Mouse (Mus musculus) forebrain, embryonic 13.5 days (tissue): Measurements from ENCODE around the gene Gm10563. TPM values are rescaled to one million over a fixed set of nuclear protein-coding genes. Genes with fewer than 3 reads are reported as not detected.
"Not testable (repeated sequence)": the region's sequence is repeated elsewhere in the genome, so short reads cannot be mapped to it uniquely, and the experiment has no call there.

ENCODE experiments used
- ATAC-seq: fragments of 200-750 bp; cut with Nextera tagmentation; 2 replicates; pipeline ENCODE4 v1.8.0; 2017
- H3K27ac ChIP-seq: fragments of 300-500 bp; sonication (generic); 2 replicates; pipeline ENCODE4 v1.5.1; 2015; ENCODE audit warnings: inconsistent platforms, mild to moderate bottlenecking, moderate library complexity
- H3K27me3 ChIP-seq: fragments of 300-500 bp; sonication (generic); 2 replicates; pipeline ENCODE4 v1.6.1; 2015; ENCODE audit warnings: mild to moderate bottlenecking, inconsistent platforms
- H3K36me3 ChIP-seq: fragments of 300-500 bp; sonication (generic); 2 replicates; pipeline ENCODE4 v1.6.1; 2015; ENCODE audit warnings: mild to moderate bottlenecking, inconsistent platforms; ENCODE audit not compliant: poor library complexity, severe bottlenecking
- H3K4me1 ChIP-seq: fragments of 300-500 bp; sonication (generic); 2 replicates; pipeline ENCODE4 v1.6.1; 2015; ENCODE audit warnings: inconsistent platforms
- H3K4me2 ChIP-seq: fragments of 300-500 bp; sonication (generic); 2 replicates; pipeline ENCODE4 v1.6.1; 2015; ENCODE audit warnings: inconsistent platforms, mild to moderate bottlenecking, moderate library complexity
- H3K4me3 ChIP-seq: fragments of 300-500 bp; sonication (generic); 2 replicates; pipeline ENCODE4 v1.5.1; 2015; ENCODE audit warnings: mild to moderate bottlenecking, inconsistent platforms
- H3K9ac ChIP-seq: fragments of 300-500 bp; sonication (generic); 2 replicates; pipeline ENCODE4 v1.6.1; 2015; ENCODE audit warnings: mild to moderate bottlenecking, inconsistent platforms
- H3K9me3 ChIP-seq: fragments of 300-500 bp; sonication (generic); replicated peaks from 2 replicates; pipeline ENCODE4 v1.6.1; 2016; ENCODE audit warnings: inconsistent platforms
- WGBS: fragments of 180-500 bp; shearing (Covaris S2); methylation state at CpG from one replicate; pipeline ENCODE4 v1.1.7; 2015; 5-methylcytosine and 5-hydroxymethylcytosine counted together
- polyA plus RNA-seq: library from polyadenylated mRNA; unstranded; fragments of >200 nt; fragmentation: Nextera tagmentation; extraction: Ambion mirVana; gene quantifications from 2 replicates; pipeline ENCODE4 v1.2.1, GENCODE M21; 2015

Gm10563 gene
- polyA plus RNA-seq, 1 experiment from 2014 or later = not detected

DNA sequence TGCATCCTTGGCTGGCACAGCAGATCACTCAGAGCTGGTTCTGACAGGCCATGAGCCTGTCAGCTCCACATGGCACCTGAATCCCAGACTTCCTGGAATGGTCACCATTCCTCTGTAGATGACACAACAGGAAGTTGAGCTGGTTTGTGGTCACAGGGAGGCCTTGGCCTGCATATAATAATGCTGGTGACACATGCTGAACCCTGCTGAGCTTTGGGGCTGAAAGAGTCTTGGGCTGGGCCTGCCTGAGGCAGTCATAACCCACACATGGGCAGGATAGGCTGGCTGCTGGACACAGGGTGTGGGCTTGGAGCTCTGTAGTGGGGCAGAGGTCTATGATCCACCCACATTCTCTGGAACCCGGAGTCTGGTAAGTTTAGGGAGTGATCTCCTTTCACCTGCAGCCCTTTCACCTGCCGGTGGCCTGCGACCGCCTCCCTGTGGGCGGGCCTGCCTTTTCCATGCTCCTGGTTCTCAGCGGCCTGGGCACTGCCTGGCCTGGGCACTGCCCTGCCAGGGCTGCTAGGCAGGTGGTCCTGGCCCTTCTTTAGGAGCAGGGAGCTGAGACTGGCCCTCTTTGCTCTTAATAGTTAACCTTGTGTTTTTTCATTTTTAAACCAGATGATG, 62.8 kb downstream of the Gm10563 start:
- H3K36me3 ChIP-seq = peaks cover 78% of the 10 kb centered on the region
- no peak overlapping the region for H3K9ac ChIP-seq

DNA sequence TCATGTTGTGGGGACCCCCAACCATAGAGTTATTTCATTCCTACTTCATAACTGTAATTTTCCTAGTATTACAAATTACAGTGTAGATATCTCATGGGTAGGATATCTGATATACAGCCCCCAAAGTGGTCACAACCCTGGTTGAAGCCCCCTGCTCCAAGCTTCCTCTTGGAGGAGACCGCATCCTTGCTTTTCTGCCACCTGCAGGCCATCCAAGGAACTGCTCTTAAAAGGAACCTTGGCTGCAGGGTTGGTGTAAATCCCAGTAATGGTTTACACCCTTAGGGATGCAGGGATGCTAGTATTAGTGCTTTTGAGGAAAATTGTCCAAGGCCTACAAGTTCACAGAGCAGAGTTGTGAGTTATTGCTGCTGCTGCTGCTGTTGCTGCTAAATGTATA, 64.8 kb downstream of the Gm10563 start:
- H3K4me1 ChIP-seq = no peaks in the 10 kb centered on the region
- no peaks in the 10 kb centered on the region for H3K9me3 ChIP-seq
- no peak overlapping the region for H3K4me2 ChIP-seq
- 21% methylated on average over 1 of the region's 1 CpGs for WGBS
- no peak overlapping the region for H3K9ac ChIP-seq
- peaks cover 67% of the 10 kb centered on the region for H3K36me3 ChIP-seq
- H3K27me3 ChIP-seq = no peaks in the 10 kb centered on the region
- H3K27ac ChIP-seq = no peak overlapping the region
- ATAC-seq = no peak
- H3K4me3 ChIP-seq = no peak overlapping the region

More for the DNA sequence above, 62.8 kb downstream of the Gm10563 start:
- no peak overlapping the region for H3K4me2 ChIP-seq
- WGBS = 88% methylated on average over 6 of the region's 6 CpGs
- no peaks in the 10 kb centered on the region for H3K27me3 ChIP-seq
- no peak for ATAC-seq
- H3K4me1 ChIP-seq = no peaks in the 10 kb centered on the region
- no peak overlapping the region for H3K4me3 ChIP-seq
- H3K9me3 ChIP-seq = no peaks in the 10 kb centered on the region
- no peak overlapping the region for H3K27ac ChIP-seq

DNA sequence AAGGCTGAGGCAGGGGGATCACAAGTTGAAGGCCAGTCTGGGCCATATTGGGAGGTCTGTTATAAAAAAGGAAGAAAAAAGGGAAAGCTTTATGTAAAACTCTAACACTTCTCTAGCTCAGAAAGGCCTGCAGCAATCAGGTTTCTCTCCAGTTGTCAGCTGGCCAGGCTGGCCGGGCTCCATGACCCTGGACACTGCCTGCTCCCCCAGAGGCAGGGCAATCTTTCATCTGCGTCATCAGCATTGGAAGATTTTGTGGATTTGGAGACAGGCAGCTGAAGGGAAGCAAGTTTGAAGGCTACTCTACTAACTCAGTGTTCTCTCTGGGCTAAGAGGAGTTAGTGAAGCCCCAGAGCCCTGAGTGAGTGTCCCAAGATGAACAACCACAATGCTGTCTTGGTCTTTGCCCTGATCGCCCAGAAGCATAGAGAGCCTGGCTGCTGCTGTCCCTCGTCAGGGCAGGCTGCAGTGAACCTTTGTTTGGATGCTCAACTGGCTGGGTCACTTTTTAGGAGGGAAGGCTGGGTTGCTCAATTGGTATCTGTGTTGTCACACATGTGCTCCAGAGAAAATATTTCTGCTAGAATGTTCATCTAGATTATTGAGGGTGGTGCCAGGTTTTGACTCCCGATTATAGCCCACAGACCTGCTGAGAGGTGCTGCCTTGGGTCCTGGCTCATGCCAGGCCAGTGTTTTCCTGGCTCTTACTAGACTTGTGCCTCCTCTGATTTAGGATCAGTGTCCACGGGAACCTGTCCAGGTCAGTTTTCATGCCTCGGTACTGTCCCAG, 66.7 kb downstream of the Gm10563 start:
- peaks cover 48% of the 10 kb centered on the region for H3K36me3 ChIP-seq
- H3K9me3 ChIP-seq = no peaks in the 10 kb centered on the region
- no peaks in the 10 kb centered on the region for H3K4me1 ChIP-seq
- H3K27me3 ChIP-seq = no peaks in the 10 kb centered on the region
- no peak overlapping the region for H3K27ac ChIP-seq
- H3K4me3 ChIP-seq = no peak overlapping the region
- 92% methylated on average over 7 of the region's 7 CpGs for WGBS
- ATAC-seq = no peak
- no peak overlapping the region for H3K9ac ChIP-seq
- no peak overlapping the region for H3K4me2 ChIP-seq

DNA sequence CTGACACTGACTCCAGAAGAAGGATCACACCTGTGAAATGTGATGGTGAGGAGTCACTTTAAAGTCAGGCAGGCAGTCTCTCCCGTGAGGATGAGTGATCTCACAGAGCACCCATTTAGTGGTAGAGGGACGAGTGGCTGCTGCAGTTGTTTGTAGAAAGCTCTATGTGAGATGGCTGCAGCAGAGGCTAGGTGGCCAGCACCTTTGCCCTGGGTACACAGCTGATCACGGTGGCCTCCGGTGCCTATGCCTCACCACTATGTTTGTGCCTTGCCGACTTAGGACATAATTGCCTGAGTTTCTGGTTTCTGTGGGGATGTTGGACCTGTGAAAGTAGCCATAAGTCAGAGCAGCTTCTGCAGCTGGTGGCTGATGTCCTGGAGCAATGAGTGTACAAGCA, 67.5 kb downstream of the Gm10563 start:
- H3K4me3 ChIP-seq = no peak overlapping the region
- WGBS = 90% methylated on average over 5 of the region's 5 CpGs
- no peak overlapping the region for H3K27ac ChIP-seq
- no peaks in the 10 kb centered on the region for H3K27me3 ChIP-seq
- peaks cover 40% of the 10 kb centered on the region for H3K36me3 ChIP-seq
- no peak overlapping the region for H3K9ac ChIP-seq
- H3K9me3 ChIP-seq = no peaks in the 10 kb centered on the region
- H3K4me2 ChIP-seq = no peak overlapping the region
- H3K4me1 ChIP-seq = no peaks in the 10 kb centered on the region
- no peak for ATAC-seq

DNA sequence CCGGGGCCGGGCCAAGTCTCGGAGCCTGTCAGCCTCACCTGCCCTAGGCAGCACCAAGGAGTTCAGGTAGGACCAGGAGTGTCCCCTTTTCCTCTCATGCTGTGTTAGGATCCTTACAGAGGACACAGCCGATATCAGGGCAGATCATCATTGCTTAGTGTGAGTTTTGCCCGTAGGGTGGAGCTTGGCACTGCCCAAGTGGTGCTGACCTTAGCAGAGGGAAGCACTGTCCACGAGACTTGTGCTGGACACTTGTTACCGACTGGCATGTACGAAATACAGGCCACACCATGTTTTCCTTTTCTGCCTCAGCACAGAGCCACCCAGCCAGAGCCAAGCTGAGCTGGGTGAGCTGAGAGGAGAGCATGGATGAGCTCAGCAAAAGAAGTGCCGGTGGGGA, 68.1 kb downstream of the Gm10563 start:
- Histone ChIP-seq H3K27me3 (no peaks in the 10 kb centered on the region), H3K4me1 (no peaks in the 10 kb centered on the region), H3K4me2 (no peak overlapping the region), H3K27ac (no peak overlapping the region), H3K9ac (no peak overlapping the region), H3K36me3 (peaks cover 36% of the 10 kb centered on the region), H3K4me3 (no peak overlapping the region), H3K9me3 (no peaks in the 10 kb centered on the region)
- no peak for ATAC-seq
- 95% methylated on average over 9 of the region's 9 CpGs for whole genome bisulfite sequencing

DNA sequence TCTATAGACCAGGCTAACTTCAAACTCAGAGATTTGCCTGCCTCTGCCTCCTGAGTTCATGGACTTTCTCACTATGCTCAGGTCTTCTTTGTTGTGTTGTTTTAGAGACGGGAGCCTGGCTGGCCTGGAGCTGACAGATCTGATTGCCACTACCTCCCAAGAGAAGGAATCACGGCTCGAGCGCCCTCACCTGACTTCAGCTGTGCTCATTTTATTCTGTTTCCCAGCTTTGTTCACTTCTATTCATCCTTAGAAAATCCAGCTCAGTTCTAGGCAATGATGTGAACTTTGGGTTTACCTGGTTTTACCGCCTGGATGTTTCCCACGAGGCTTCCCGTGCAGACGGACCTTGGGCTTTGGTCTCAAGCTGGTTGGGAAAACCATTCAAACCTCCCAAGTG, 69.7 kb downstream of the Gm10563 start:
- Histone ChIP-seq H3K9me3 (no peaks in the 10 kb centered on the region), H3K36me3 (peaks cover 30% of the 10 kb centered on the region), H3K4me1 (no peaks in the 10 kb centered on the region), H3K27ac (no peak overlapping the region), H3K4me3 (no peak overlapping the region), H3K4me2 (no peak overlapping the region), H3K9ac (no peak overlapping the region), H3K27me3 (no peaks in the 10 kb centered on the region)
- 87% methylated on average over 8 of the region's 8 CpGs for WGBS
- ATAC-seq = no peak

DNA sequence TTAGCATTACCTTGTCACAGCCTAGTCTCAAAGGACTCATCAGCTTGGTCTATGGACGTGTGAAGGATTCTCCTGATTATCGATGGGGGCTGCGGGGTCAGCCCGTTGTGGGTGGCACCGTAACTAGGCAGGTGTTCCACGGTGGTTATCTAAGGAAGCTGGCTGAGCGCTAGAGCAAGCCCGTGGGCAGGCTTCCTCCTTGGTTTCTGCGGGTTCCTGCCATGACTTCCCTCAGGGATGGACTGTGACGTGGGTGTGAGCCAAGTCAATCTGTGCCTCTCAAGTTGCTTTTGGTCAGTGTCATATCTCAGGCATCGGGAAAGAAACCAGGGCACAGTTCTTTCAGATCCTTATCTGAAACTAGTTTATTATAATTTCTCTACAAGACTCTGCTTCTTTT, 70.3 kb downstream of the Gm10563 start:
- Histone ChIP-seq H3K4me3 (no peak overlapping the region), H3K4me1 (no peaks in the 10 kb centered on the region), H3K36me3 (peaks cover 28% of the 10 kb centered on the region), H3K9me3 (no peaks in the 10 kb centered on the region), H3K4me2 (no peak overlapping the region), H3K27me3 (no peaks in the 10 kb centered on the region), H3K27ac (no peak overlapping the region), H3K9ac (no peak overlapping the region)
- ATAC-seq = no peak
- WGBS = 93% methylated on average over 11 of the region's 11 CpGs

DNA sequence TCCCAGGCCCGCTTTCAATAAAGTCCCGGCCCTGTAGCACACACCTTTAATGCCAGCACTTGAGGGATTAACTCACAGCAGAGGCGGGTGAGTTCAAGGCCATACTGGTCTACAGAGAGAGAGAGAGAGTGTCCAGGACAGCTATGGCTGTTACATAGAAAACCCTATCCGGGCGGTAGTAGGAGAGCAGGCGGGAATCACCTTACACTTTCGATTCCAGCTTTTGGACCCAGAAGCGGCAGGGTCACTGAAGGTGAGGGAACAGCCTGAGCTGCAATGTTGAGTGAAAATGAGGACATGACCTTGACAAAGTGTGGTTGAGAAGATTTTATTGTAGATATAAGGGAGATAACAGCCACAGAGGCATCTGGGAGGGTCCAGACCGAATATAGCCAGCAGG, 71.3 kb downstream of the Gm10563 start:
- ATAC-seq = no peak
- no peak overlapping the region for H3K4me3 ChIP-seq
- no peaks in the 10 kb centered on the region for H3K9me3 ChIP-seq
- H3K4me2 ChIP-seq = no peak overlapping the region
- H3K27ac ChIP-seq = no peak overlapping the region
- 95% methylated on average over 9 of the region's 9 CpGs for WGBS
- H3K27me3 ChIP-seq = no peaks in the 10 kb centered on the region
- H3K9ac ChIP-seq = no peak overlapping the region
- peaks cover 19% of the 10 kb centered on the region for H3K36me3 ChIP-seq
- H3K4me1 ChIP-seq = no peaks in the 10 kb centered on the region

DNA sequence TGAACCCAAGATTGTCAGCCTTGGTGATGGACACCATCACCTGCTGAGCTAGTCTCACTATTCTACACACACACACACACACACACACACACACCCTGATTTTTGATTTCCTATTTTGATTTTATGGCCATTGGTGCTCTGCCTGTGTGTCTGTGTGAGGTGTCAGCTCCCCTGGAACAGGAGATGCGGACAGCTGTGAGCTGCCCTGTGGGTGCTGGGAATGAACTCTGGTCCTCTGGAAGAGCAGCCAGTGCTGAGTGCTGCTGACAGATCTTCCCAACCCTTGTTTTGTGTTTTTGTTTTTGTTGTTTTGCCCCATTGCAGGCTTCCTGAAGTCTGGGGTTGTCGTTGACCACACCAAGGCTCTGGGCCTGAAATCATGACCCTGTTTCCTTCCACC, 72.1 kb downstream of the Gm10563 start:
- Histone ChIP-seq H3K36me3 (peaks cover 12% of the 10 kb centered on the region), H3K4me1 (no peaks in the 10 kb centered on the region), H3K9me3 (no peaks in the 10 kb centered on the region), H3K27ac (no peak overlapping the region), H3K27me3 (no peaks in the 10 kb centered on the region), H3K4me3 (no peak overlapping the region), H3K9ac (no peak overlapping the region), H3K4me2 (no peak overlapping the region)
- ATAC-seq = no peak
- WGBS = 98% methylated on average over 2 of the region's 2 CpGs

DNA sequence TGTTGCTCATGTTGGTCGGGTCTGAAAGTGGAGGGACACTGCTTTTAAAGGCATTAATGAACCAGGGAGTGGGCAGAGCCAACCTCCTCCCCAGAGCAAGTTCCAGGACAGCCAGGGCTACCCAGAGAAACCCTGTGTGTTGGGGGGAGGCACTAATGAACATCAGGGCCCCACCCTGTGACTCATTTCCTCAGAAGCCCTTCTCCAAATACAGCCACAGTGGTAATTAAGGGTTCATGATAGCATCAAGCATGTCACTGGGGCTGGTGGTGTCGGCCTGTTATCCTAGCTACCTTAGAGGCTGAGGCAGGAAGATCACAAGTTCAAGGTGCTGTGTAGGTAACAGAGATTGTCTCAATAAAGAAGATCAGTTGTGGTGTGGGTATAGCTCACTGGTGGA, 73.8 kb downstream of the Gm10563 start:
- no peak for ATAC-seq
- 78% methylated on average over 2 of the region's 2 CpGs for WGBS
- peaks cover 2% of the 10 kb centered on the region; the same call in 1 of the 2 replicates for H3K36me3 ChIP-seq
- H3K4me2 ChIP-seq = no peak overlapping the region
- H3K4me3 ChIP-seq = no peak overlapping the region
- peaks cover 2% of the 10 kb centered on the region; the same call in 1 of the 2 replicates for H3K4me1 ChIP-seq
- no peak overlapping the region for H3K27ac ChIP-seq
- H3K9me3 ChIP-seq = no peaks in the 10 kb centered on the region
- H3K9ac ChIP-seq = no peak overlapping the region
- H3K27me3 ChIP-seq = no peaks in the 10 kb centered on the region

DNA sequence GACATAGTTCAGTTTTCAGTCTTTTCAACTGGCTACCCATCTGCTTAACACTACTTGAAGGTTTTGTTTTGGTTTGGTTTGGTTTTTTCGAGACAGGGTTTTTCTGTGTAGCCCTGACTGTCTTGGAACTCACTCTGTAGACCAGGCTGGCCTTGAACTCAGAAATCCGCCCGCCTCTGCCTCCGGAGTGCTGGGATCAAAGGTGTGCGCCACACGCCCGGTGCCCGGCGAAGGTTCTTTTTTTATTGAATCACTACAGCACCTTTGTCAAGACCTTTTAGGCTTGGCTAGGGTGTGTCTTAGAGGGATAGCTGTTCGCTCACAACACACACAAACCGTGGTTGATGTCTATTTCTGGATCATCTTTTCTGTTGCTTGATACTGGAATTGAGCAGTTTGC, 74.9 kb downstream of the Gm10563 start:
- not testable (repeated sequence) for H3K9me3 ChIP-seq, H3K4me1 ChIP-seq, H3K9ac ChIP-seq, H3K27ac ChIP-seq, H3K36me3 ChIP-seq, H3K27me3 ChIP-seq, H3K4me2 ChIP-seq, H3K4me3 ChIP-seq, ATAC-seq
- WGBS = 94% methylated on average over 11 of the region's 11 CpGs

DNA sequence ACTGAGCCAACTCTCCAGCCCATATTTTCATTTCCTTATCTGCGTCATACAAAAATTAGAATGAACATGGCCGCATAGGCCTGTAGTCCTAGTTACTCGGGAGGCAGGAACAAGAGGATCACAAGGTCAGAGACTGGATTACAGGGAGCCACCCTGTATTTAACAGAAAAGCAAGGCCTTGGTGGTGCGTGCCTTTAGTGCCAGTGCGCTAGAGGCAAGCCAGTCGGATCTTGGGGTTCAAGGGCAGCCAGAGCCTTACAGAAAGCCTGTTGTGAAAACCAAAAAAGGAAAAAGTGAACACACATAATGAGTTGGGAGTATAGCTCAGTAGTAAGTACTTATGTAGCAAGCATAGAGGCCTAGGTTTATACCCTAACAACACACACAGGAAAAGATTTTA, 75.4 kb downstream of the Gm10563 start:
- Histone ChIP-seq H3K27ac (no peak overlapping the region), H3K9me3 (no peaks in the 10 kb centered on the region), H3K4me3 (no peak overlapping the region), H3K4me1 (peaks cover 13% of the 10 kb centered on the region), H3K27me3 (no peaks in the 10 kb centered on the region), H3K4me2 (no peak overlapping the region), H3K36me3 (peaks cover 3% of the 10 kb centered on the region; the same call in 1 of the 2 replicates), H3K9ac (no peak overlapping the region)
- ATAC-seq = no peak
- 93% methylated on average over 6 of the region's 6 CpGs for WGBS
